Mouse (Mus musculus) cerebellum, adult 9-11 months (tissue): ENCODE measurements at regions not wholly inside any gene's neighbourhood (a gene's known extent, or its start where the extent isn't known, plus 50 kb on each side); places are given as distances from the start of the nearest gene placed in this dataset.

Source experiments
- DNase-seq: peaks from one replicate; pipeline ENCODE4 v3.0.0; 2022

GRCm38 (mm10) chr10:111558675-111559340 lies 52.7 kb downstream of the Phlda1 start:
- DNase-seq, result no peak

- no peak for DNase-seq
These were observed 53.5 kb downstream of the Phlda1 start for GRCm38 (mm10) chr10:111559341-111560246.

GRCm38 (mm10) chr10:111562628-111563027 lies 56.5 kb downstream of the Phlda1 start:
- DNase-seq, result no peak

- peak; percentile 74 for DNase-seq
These were observed 60.8 kb downstream of the Phlda1 start for GRCm38 (mm10) chr10:111566873-111567381.

- no peak for DNase-seq
These were observed 64.6 kb downstream of the Phlda1 start for GRCm38 (mm10) chr10:111570501-111571258.

- DNase-seq, result no peak
These were observed 68.1 kb downstream of the Phlda1 start for GRCm38 (mm10) chr10:111574231-111574630.

GRCm38 (mm10) chr10:111574812-111575211 lies 68.7 kb downstream of the Phlda1 start:
- DNase-seq, result no peak

- no peak for DNase-seq
These were observed 69.2 kb downstream of the Phlda1 start for GRCm38 (mm10) chr10:111575256-111575655.

- DNase-seq, result no peak
These were observed 69.8 kb downstream of the Phlda1 start for GRCm38 (mm10) chr10:111575926-111576325.

GRCm38 (mm10) chr10:111576395-111577069 lies 70.4 kb downstream of the Phlda1 start:
- no peak for DNase-seq

- DNase-seq, result no peak
These were observed 72.5 kb downstream of the Phlda1 start for GRCm38 (mm10) chr10:111578536-111578935.

GRCm38 (mm10) chr10:111579481-111579880 lies 73.4 kb downstream of the Phlda1 start:
- DNase-seq, result no peak

GRCm38 (mm10) chr10:111580401-111581100 lies 74.5 kb downstream of the Phlda1 start:
- DNase-seq, result no peak

GRCm38 (mm10) chr10:111581847-111582246 lies 75.8 kb downstream of the Phlda1 start:
- no peak for DNase-seq

- no peak for DNase-seq
These were observed 76.4 kb downstream of the Phlda1 start for GRCm38 (mm10) chr10:111582321-111583123.

GRCm38 (mm10) chr10:111583124-111583743 lies 77.1 kb downstream of the Phlda1 start:
- DNase-seq, result no peak

- DNase-seq, result no peak
These were observed 77.7 kb downstream of the Phlda1 start for GRCm38 (mm10) chr10:111583744-111584152.

GRCm38 (mm10) chr10:111587891-111588611 lies 82.0 kb downstream of the Phlda1 start:
- no peak for DNase-seq

- no peak for DNase-seq
These were observed 83.1 kb downstream of the Phlda1 start for GRCm38 (mm10) chr10:111589186-111589585.
